Mouse (Mus musculus) spleen, adult 18-20 months (tissue): ENCODE measurements around the gene Trh.
A peak's percentile ranks its signal among the peaks of the same experiment; 100 is the strongest.

Experiments
- DNase-seq, 2 experiments: peaks; one replicate each; pipeline ENCODE4 v3.0.0; 2022; ENCODE audit warnings: mixed read lengths in 2 of 2

Gene Trh

DNA sequence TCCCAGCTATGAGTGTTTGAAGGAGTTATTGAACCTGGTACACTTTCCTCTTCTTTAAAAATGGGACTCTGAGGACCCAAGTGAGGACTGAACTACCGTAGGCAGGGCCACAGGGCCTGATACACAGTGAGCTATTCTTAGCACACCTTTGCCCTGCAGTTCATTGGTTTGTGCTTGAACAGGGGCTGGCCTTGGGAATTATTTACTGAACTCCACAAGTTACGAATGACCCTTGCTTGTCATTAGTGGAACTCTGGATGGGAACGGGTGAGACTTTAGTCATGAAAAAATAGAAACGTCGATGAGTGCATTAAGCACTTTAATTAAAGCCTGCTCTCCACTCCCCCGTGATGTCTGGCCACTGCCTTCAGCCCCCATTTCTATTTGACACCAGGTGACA, 22.8 kb downstream of the Trh start:
- no peak for DNase-seq

GRCm38 (mm10) chr6:92219445-92219844, 25.0 kb downstream of the Trh start:
- DNase-seq, result peak in 1 of 2 experiments; percentile 25

DNA sequence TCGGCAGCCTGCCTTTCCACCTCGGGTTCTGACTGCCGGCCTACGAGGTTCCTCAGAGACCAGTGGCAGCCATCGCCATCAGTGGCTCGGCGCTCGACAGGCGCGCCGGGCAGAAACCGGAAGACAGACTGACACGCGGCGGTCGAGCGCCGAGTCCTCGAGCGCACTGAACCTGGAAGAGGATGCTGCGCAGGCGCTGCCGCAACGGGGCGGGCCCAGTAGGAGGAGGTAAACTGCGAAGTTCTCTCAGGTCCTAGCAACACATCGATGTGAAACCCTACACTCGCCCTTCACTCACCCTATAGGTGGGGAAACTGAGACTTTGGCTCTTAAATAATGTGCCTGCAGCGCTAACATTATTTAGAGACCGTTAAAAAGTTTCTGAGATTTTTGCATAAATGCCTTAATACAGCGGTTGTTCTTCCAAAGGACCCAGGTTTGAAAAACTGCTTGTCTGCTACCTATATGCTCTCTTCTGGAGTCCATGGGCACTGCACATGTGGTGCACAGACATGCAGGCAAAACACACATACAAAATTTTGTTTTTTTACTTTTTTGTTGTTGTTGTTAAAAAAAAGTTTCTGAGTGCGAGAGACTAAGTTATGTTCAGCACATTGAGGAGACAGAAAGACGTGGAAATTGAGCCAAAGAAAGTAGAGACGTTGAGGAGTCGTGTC, 29.5 kb downstream of the Trh start, which contains the start of gene Rbsn:
Gene Rbsn, minus strand, starts transcription at position 153 of the 677 bp plus-strand sequence.
- peak; percentile 83 to 89 for DNase-seq

GRCm38 (mm10) chr6:92214055-92214772, 30.2 kb downstream of the Trh start:
- peak in 1 of 2 experiments; percentile 10 for DNase-seq

GRCm38 (mm10) chr6:92199414-92199813, 45.0 kb downstream of the Trh start:
- DNase-seq, result no peak
